Comparison of ENCODE assay signal across 9 mouse cellular contexts in genomic region chr6:118010756-118011615, GRCm38 (mm10). TPM values are rescaled to one million over a fixed set of nuclear protein-coding genes. Genes with fewer than 3 reads are reported as not detected.
DNase-seq lines count a peak whose midpoint lies in the region; ATAC-seq and TF ChIP-seq lines count a peak whose summit lies in the region.
"Had no signal": no experiment of that assay in that cellular context is flagged by ENCODE, and none has a peak within 500 bp of the region (broad histone marks: within the 10 kb centered on the region; RNA-seq: fewer than 3 reads in every experiment).

Gene Rasgef1a (plus strand): TSS chr6:118011438.

- H3K4me3 ChIP-seq in hindbrain, embryonic 16.5 days (ENCODE audit: low read length): peak within 1 kb of the TSS; percentile 66
- H3K4me3 ChIP-seq in liver, embryonic 16.5 days (ENCODE audit: low read depth, low read length): 0 out of 2 replicates have a peak within 1 kb of the TSS, but pooled peaks have one; percentile 6
- peak within 1 kb of the TSS; percentile 35 for H3K4me3 ChIP-seq in stomach, postnatal 0 days (ENCODE audit: low read depth, low read length)

- H3K9ac ChIP-seq in hindbrain, embryonic 16.5 days (ENCODE audit: low read depth, low read length): peak within 1 kb of the TSS; percentile 82
- no peak within 1 kb of the TSS for H3K9ac ChIP-seq in liver, embryonic 16.5 days (ENCODE audit: low read depth, low read length)
- no peak within 1 kb of the TSS for H3K9ac ChIP-seq in stomach, postnatal 0 days (ENCODE audit: low read length)

- H3K27me3 ChIP-seq in hindbrain, embryonic 16.5 days (replicated peaks; ENCODE audit: control insufficient read depth, insufficient read depth, low read length): 0 out of 2 replicates have a peak, but pooled peaks cover 2% of the 10 kb centered on the region
- peaks cover 28% of the 10 kb centered on the region for H3K27me3 ChIP-seq in liver, embryonic 16.5 days (ENCODE audit: control insufficient read depth, insufficient read depth, low read depth, low read length)
- peaks cover 6% of the 10 kb centered on the region; the same call in 1 of the 2 replicates for H3K27me3 ChIP-seq in stomach, postnatal 0 days (ENCODE audit: control insufficient read depth, insufficient read depth, low read length)

- WGBS in hindbrain, embryonic 16.5 days: 10% methylated on average over 63 of the region's 70 CpGs
- 11% methylated on average over 55 of the region's 70 CpGs for WGBS in liver, embryonic 16.5 days (ENCODE audit: insufficient replicate concordance)
- 10% methylated on average over 69 of the region's 70 CpGs for WGBS in stomach, postnatal 0 days

- TF ChIP-seq CTCF in stomach, postnatal 0 days (IDR thresholded peaks at IDR 0.05; ENCODE audit: low read depth): no peak

- peak within 1 kb of the TSS; percentile 54 for H3K27ac ChIP-seq in hindbrain, embryonic 16.5 days (ENCODE audit: low read depth, low read length)
- H3K27ac ChIP-seq in liver, embryonic 16.5 days (ENCODE audit: low read length): no peak within 1 kb of the TSS
- H3K27ac ChIP-seq in stomach, postnatal 0 days (replicated peaks): no peak within 1 kb of the TSS

- no peaks in the 10 kb centered on the region for H3K9me3 ChIP-seq in hindbrain, embryonic 16.5 days (ENCODE audit: control insufficient read depth, low read length)
- no peaks in the 10 kb centered on the region for H3K9me3 ChIP-seq in liver, embryonic 16.5 days (replicated peaks; ENCODE audit: control insufficient read depth, low read length)
- H3K9me3 ChIP-seq in stomach, postnatal 0 days (ENCODE audit: control insufficient read depth, low read length): no peaks in the 10 kb centered on the region

- no peaks in the 10 kb centered on the region for H3K36me3 ChIP-seq in hindbrain, embryonic 16.5 days (ENCODE audit: control insufficient read depth, insufficient read depth, low read length)
- H3K36me3 ChIP-seq in liver, embryonic 16.5 days (ENCODE audit: control insufficient read depth, insufficient read depth): no peaks in the 10 kb centered on the region
- H3K36me3 ChIP-seq in stomach, postnatal 0 days (ENCODE audit: control insufficient read depth, insufficient read depth, low read length): no peaks in the 10 kb centered on the region

- intact Hi-C loops in gastrocnemius, postnatal 14 days (cut with DNase I; ENCODE audit: low total_unique reads): no loop called here

- no peak for TF ChIP-seq EP300 in stomach, postnatal 0 days (optimal IDR thresholded peaks at IDR 0.05)

- DNase-seq in layer of hippocampus, adult 11-12 months (ENCODE audit: low spot score): peak; percentile 39
- DNase-seq in layer of hippocampus, adult 9-10 months (ENCODE audit: low spot score): no peak
- peak; percentile 71 to 76 for DNase-seq in cerebellum, postnatal 25 days
- no peak for DNase-seq in stomach, postnatal 0 days (ENCODE audit: low spot score)
- no peak for DNase-seq in gastrocnemius, postnatal 14 days
- DNase-seq in urinary bladder, postnatal 25 days (ENCODE audit: low spot score): no peak

- H3K4me2 ChIP-seq in hindbrain, embryonic 16.5 days (ENCODE audit: low read length): peak within 1 kb of the TSS; percentile 85
- no peak within 1 kb of the TSS for H3K4me2 ChIP-seq in liver, embryonic 16.5 days (ENCODE audit: low read depth, low read length)
- peak within 1 kb of the TSS; percentile 59 for H3K4me2 ChIP-seq in stomach, postnatal 0 days (replicated peaks; ENCODE audit: low read depth)

- ATAC-seq in hindbrain, embryonic 16.5 days: peak; percentile 64
- ATAC-seq in liver, embryonic 16.5 days (ENCODE audit: low read depth): no peak
- ATAC-seq in stomach, postnatal 0 days (ENCODE audit: low FRiP score, low TSS enrichment): 0 out of 2 replicates have a peak, but pooled peaks have one; percentile 6

- H3K4me1 ChIP-seq in hindbrain, embryonic 16.5 days (ENCODE audit: control insufficient read depth, insufficient read depth, low read depth, low read length): peaks cover 12% of the 10 kb centered on the region
- no peaks in the 10 kb centered on the region for H3K4me1 ChIP-seq in liver, embryonic 16.5 days (ENCODE audit: control insufficient read depth, low read depth, low read length)
- no peaks in the 10 kb centered on the region for H3K4me1 ChIP-seq in stomach, postnatal 0 days (replicated peaks; ENCODE audit: control insufficient read depth, insufficient read depth)

RNA-seq across cellular contexts. Expression of gene Rasgef1a, which starts in this region (rescaled TPM):
- 5.7 and 6.5 TPM in 2 replicates for polyA plus RNA-seq in hindbrain, embryonic 16.5 days (2015; fragmentation: Nextera tagmentation; extraction: Ambion mirVana)
- 0.04 and 0.06 TPM in 2 replicates for polyA plus RNA-seq in liver, embryonic 16.5 days (2015; fragmentation: Nextera tagmentation; extraction: Ambion mirVana)
- polyA plus RNA-seq in stomach, postnatal 0 days (2015; fragmentation: Nextera tagmentation; extraction: Ambion mirVana): 0.13 and 0.19 TPM in 2 replicates
- total RNA-seq in gastrocnemius, postnatal 14 days (2021): under 1 TPM; 0.27 to 0.29 TPM
- total RNA-seq: liver, adult 2 months had no signal

Comparison
In these comparisons a context has a peak if more than half of its experiments do, and no peak if none do; other contexts are left out.
1. DNase-seq: peak in layer of hippocampus, adult 11-12 months (single experiment) and cerebellum, postnatal 25 days (2 of 2); none in layer of hippocampus, adult 9-10 months (single experiment), stomach, postnatal 0 days (single experiment), gastrocnemius, postnatal 14 days (single experiment) and urinary bladder, postnatal 25 days (single experiment).
2. Peak in ATAC-seq, H3K4me3 ChIP-seq and H3K4me2 ChIP-seq in stomach, postnatal 0 days; RNA of the gene not detected or under 1 TPM.
3. H3K4me3 ChIP-seq: peak in every context shown above with its lines; median percentile 66 in hindbrain, embryonic 16.5 days; 35 in stomach, postnatal 0 days; 6 in liver, embryonic 16.5 days.